Mouse (Mus musculus): ENCODE measurements around the gene Traf4. TPM values are rescaled to one million over a fixed set of nuclear protein-coding genes. Genes with fewer than 3 reads are reported as not detected.
"Not testable (repeated sequence)": the region's sequence is repeated elsewhere in the genome, so short reads cannot be mapped to it uniquely, and the experiment has no call there.

Gene Traf4
- polyA plus RNA-seq, 1 experiment from 2014 or later: 82.4 TPM

- WGBS: 48% methylated on average over 1 of the region's 1 CpGs
- H3K27me3 ChIP-seq: no peaks in the 10 kb centered on the region
- peaks cover 28% of the 10 kb centered on the region for H3K4me1 ChIP-seq
- no peak for ATAC-seq (ENCODE audit: borderline replicate concordance, extremely low read depth, low FRiP score, low TSS enrichment)
- H3K4me2 ChIP-seq: peak within 1 kb of the TSS; percentile 67
- H3K36me3 ChIP-seq: peaks cover 18% of the 10 kb centered on the region
- H3K9ac ChIP-seq: 0 out of 2 replicates have a peak within 1 kb of the TSS, but pooled peaks have one; percentile 27
- H3K9me3 ChIP-seq: no peaks in the 10 kb centered on the region
- H3K27ac ChIP-seq: peak within 1 kb of the TSS; percentile 71
- H3K4me3 ChIP-seq: peak within 1 kb of the TSS; percentile 57
Observed at GRCm38 (mm10) chr11:78193113-78193512, 27.7 kb upstream of the Traf4 start, which contains the start of gene Proca1. Gene Proca1, plus strand, starts transcription at chr11:78193392.

- H3K9ac ChIP-seq: peak overlapping the region; percentile 94; the same call in 1 of the 2 replicates
- no peaks in the 10 kb centered on the region for H3K27me3 ChIP-seq
- peaks cover 25% of the 10 kb centered on the region for H3K4me1 ChIP-seq
- peak overlapping the region; percentile 67 for H3K4me2 ChIP-seq
- H3K9me3 ChIP-seq: no peaks in the 10 kb centered on the region
- WGBS: 47% methylated on average over 6 of the region's 6 CpGs
- H3K27ac ChIP-seq: peak overlapping the region; percentile 100
- H3K4me3 ChIP-seq: peak overlapping the region; percentile 68
- no peak for ATAC-seq (ENCODE audit: borderline replicate concordance, extremely low read depth, low FRiP score, low TSS enrichment)
- peaks cover 18% of the 10 kb centered on the region for H3K36me3 ChIP-seq
Observed at GRCm38 (mm10) chr11:78190041-78190440, 24.7 kb upstream of the Traf4 start.

GRCm38 (mm10) chr11:78189234-78190040, 24.0 kb upstream of the Traf4 start:
- ATAC-seq (ENCODE audit: borderline replicate concordance, extremely low read depth, low FRiP score, low TSS enrichment): peak; percentile 90
- H3K36me3 ChIP-seq: peaks cover 18% of the 10 kb centered on the region
- no peaks in the 10 kb centered on the region for H3K27me3 ChIP-seq
- no peaks in the 10 kb centered on the region for H3K9me3 ChIP-seq
- H3K9ac ChIP-seq: peak overlapping the region; percentile 94
- H3K4me1 ChIP-seq: peaks cover 22% of the 10 kb centered on the region
- peak overlapping the region; percentile 100 for H3K27ac ChIP-seq
- under 1% methylated on average over 41 of the region's 42 CpGs for WGBS
- H3K4me3 ChIP-seq: peak overlapping the region; percentile 68
- H3K4me2 ChIP-seq: peak overlapping the region; percentile 67

GRCm38 (mm10) chr11:78188331-78189233, 23.2 kb upstream of the Traf4 start, which contains the start of gene Rab34:
Gene Rab34, plus strand, starts transcription at chr11:78188430.
- peak within 1 kb of the TSS; percentile 67 for H3K4me2 ChIP-seq
- 1% methylated on average over 68 of the region's 80 CpGs for WGBS
- no peaks in the 10 kb centered on the region for H3K9me3 ChIP-seq
- peak within 1 kb of the TSS; percentile 68 for H3K4me3 ChIP-seq
- peak; percentile 84 for ATAC-seq (ENCODE audit: borderline replicate concordance, extremely low read depth, low FRiP score, low TSS enrichment)
- H3K27me3 ChIP-seq: no peaks in the 10 kb centered on the region
- peak within 1 kb of the TSS; percentile 94 for H3K9ac ChIP-seq
- H3K4me1 ChIP-seq: peaks cover 29% of the 10 kb centered on the region
- peaks cover 18% of the 10 kb centered on the region for H3K36me3 ChIP-seq
- peak within 1 kb of the TSS; percentile 100 for H3K27ac ChIP-seq

- H3K4me1 ChIP-seq: peaks cover 48% of the 10 kb centered on the region
- H3K36me3 ChIP-seq: peaks cover 26% of the 10 kb centered on the region
- not testable (repeated sequence) for H3K4me3 ChIP-seq; H3K9me3 ChIP-seq; H3K4me2 ChIP-seq; H3K27ac ChIP-seq; H3K27me3 ChIP-seq; H3K9ac ChIP-seq; ATAC-seq (ENCODE audit: borderline replicate concordance, extremely low read depth, low FRiP score, low TSS enrichment)
- 91% methylated on average over 6 of the region's 6 CpGs for WGBS
Observed at GRCm38 (mm10) chr11:78184702-78185101, 19.3 kb upstream of the Traf4 start.

GRCm38 (mm10) chr11:78183884-78184514, 18.6 kb upstream of the Traf4 start:
- ATAC-seq (ENCODE audit: borderline replicate concordance, extremely low read depth, low FRiP score, low TSS enrichment): no peak
- H3K9ac ChIP-seq: peak overlapping the region; percentile 98; the same call in 1 of the 2 replicates
- no peaks in the 10 kb centered on the region for H3K9me3 ChIP-seq
- H3K27me3 ChIP-seq: no peaks in the 10 kb centered on the region
- H3K4me1 ChIP-seq: peaks cover 52% of the 10 kb centered on the region
- no peak overlapping the region; the same call in 1 of the 2 replicates for H3K27ac ChIP-seq
- WGBS: 37% methylated on average over 10 of the region's 10 CpGs
- peak overlapping the region; percentile 52 for H3K4me2 ChIP-seq
- peak overlapping the region; percentile 85 for H3K4me3 ChIP-seq
- H3K36me3 ChIP-seq: peaks cover 30% of the 10 kb centered on the region

- WGBS: under 1% methylated on average over 38 of the region's 38 CpGs
- H3K36me3 ChIP-seq: peaks cover 30% of the 10 kb centered on the region
- ATAC-seq (ENCODE audit: borderline replicate concordance, extremely low read depth, low FRiP score, low TSS enrichment): peak; percentile 80
- peak within 1 kb of the TSS; percentile 98 for H3K9ac ChIP-seq
- peak within 1 kb of the TSS; percentile 67 for H3K4me2 ChIP-seq
- no peaks in the 10 kb centered on the region for H3K27me3 ChIP-seq
- H3K9me3 ChIP-seq: no peaks in the 10 kb centered on the region
- peak within 1 kb of the TSS; percentile 85 for H3K4me3 ChIP-seq
- peak within 1 kb of the TSS; percentile 93 for H3K27ac ChIP-seq
- H3K4me1 ChIP-seq: peaks cover 56% of the 10 kb centered on the region
Observed at GRCm38 (mm10) chr11:78182961-78183844, 17.8 kb upstream of the Traf4 start, which contains the start of gene Rpl23a. Gene Rpl23a, minus strand, starts transcription at chr11:78183584.

GRCm38 (mm10) chr11:78182450-78182849, 17.1 kb upstream of the Traf4 start:
- H3K4me2 ChIP-seq: peak overlapping the region; percentile 67
- ATAC-seq (ENCODE audit: borderline replicate concordance, extremely low read depth, low FRiP score, low TSS enrichment): no peak
- WGBS: 1% methylated on average over 7 of the region's 7 CpGs
- H3K9me3 ChIP-seq: no peaks in the 10 kb centered on the region
- H3K27me3 ChIP-seq: no peaks in the 10 kb centered on the region
- H3K9ac ChIP-seq: peak overlapping the region; percentile 98
- H3K27ac ChIP-seq: no peak overlapping the region
- peak overlapping the region; percentile 85 for H3K4me3 ChIP-seq
- peaks cover 30% of the 10 kb centered on the region for H3K36me3 ChIP-seq
- H3K4me1 ChIP-seq: peaks cover 58% of the 10 kb centered on the region

GRCm38 (mm10) chr11:78181830-78182357, 16.5 kb upstream of the Traf4 start:
- ATAC-seq (ENCODE audit: borderline replicate concordance, extremely low read depth, low FRiP score, low TSS enrichment): no peak
- 41% methylated on average over 2 of the region's 2 CpGs for WGBS
- H3K27me3 ChIP-seq: no peaks in the 10 kb centered on the region
- peaks cover 58% of the 10 kb centered on the region for H3K4me1 ChIP-seq
- H3K36me3 ChIP-seq: peaks cover 30% of the 10 kb centered on the region
- H3K27ac ChIP-seq: no peak overlapping the region
- H3K9me3 ChIP-seq: no peaks in the 10 kb centered on the region
- H3K9ac ChIP-seq: peak overlapping the region; percentile 98
- H3K4me2 ChIP-seq: peak overlapping the region; percentile 67
- peak overlapping the region; percentile 85 for H3K4me3 ChIP-seq

GRCm38 (mm10) chr11:78180081-78180761, 14.8 kb upstream of the Traf4 start:
- Histone ChIP-seq H3K4me1 (peaks cover 61% of the 10 kb centered on the region), H3K4me3 (peak overlapping the region; percentile 61; the same call in 1 of the 2 replicates), H3K4me2 (peak overlapping the region; percentile 97; the same call in 1 of the 2 replicates)

More at GRCm38 (mm10) chr11:78180081-78180761, 14.8 kb upstream of the Traf4 start:
- H3K9me3 ChIP-seq: no peaks in the 10 kb centered on the region
- H3K9ac ChIP-seq: peak overlapping the region; percentile 4; the same call in 1 of the 2 replicates
- H3K27me3 ChIP-seq: no peaks in the 10 kb centered on the region
- WGBS: 55% methylated on average over 6 of the region's 6 CpGs
- peaks cover 30% of the 10 kb centered on the region for H3K36me3 ChIP-seq
- no peak for ATAC-seq (ENCODE audit: borderline replicate concordance, extremely low read depth, low FRiP score, low TSS enrichment)
- no peak overlapping the region for H3K27ac ChIP-seq
